Comparison of ENCODE assay signal across 10 mouse cellular contexts in the genomic region with DNA sequence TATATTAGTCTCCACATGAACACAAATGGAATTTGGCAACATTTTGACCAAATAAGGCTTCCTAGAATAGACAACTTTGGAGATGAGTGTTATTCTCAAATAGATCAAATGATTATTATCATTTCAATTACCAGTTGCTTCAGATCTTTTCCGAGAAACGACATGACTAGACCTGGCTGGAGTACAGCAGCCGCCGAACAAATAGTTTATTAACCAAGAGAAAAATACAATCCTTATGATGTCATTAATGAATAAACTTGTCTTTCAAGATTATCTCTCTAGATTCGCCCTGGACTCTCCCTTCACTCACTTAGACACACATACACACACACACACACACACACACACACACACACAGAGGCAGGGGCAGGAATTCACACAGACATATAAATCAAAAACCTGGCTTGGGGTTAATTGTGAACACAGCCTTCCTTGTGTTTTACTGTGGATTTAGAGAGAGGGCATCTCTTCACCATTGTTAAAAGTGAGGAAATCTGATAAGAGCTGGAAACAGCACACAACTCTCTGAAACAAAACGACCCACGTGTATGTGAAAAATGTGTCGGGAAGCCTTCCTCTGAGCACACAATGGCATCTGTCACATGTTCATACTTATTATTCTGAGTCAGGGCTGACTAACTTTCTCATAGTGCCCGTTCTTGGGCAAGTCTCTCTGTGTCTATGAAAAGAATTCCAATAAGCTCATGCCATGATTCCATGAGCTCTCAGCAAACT. TPM values are rescaled to one million over a fixed set of nuclear protein-coding genes. Genes with fewer than 3 reads are reported as not detected.
A peak's percentile ranks its signal among the peaks of the same experiment; 100 is the strongest.
DNase-seq lines count a peak whose midpoint lies in the region; ATAC-seq and TF ChIP-seq lines count a peak whose summit lies in the region.
"Had no signal": no experiment of that assay in that cellular context is flagged by ENCODE, and none has a peak within 500 bp of the region (broad histone marks: within the 10 kb centered on the region; RNA-seq: fewer than 3 reads in every experiment).

No protein-coding gene starts in this region.

- no peak; the same call in 1 of the 2 replicates for ATAC-seq in heart, embryonic 16.5 days (replicated peaks; ENCODE audit: extremely low read depth, insufficient read depth, low FRiP score)
- ATAC-seq in midbrain, embryonic 11.5 days (ENCODE audit: low FRiP score), result peak; percentile 66; the same call in 1 of the 2 replicates
- no peak for ATAC-seq in midbrain, embryonic 13.5 days
- peak; percentile 77 for ATAC-seq in stomach, postnatal 0 days (ENCODE audit: low FRiP score, low TSS enrichment)

- no peak overlapping the region for H3K4me3 ChIP-seq in heart, embryonic 16.5 days (ENCODE audit: low read length)
- H3K4me3 ChIP-seq in midbrain, embryonic 11.5 days (ENCODE audit: low read depth, low read length), result no peak overlapping the region
- no peak overlapping the region for H3K4me3 ChIP-seq in midbrain, embryonic 13.5 days (replicated peaks)
- H3K4me3 ChIP-seq in stomach, postnatal 0 days (ENCODE audit: low read depth, low read length), result no peak overlapping the region
- H3K4me3 ChIP-seq in left cerebral cortex, adult 2 months, result no peak overlapping the region
- H3K4me3 ChIP-seq: megakaryocyte, embryonic 14.5 days had no signal

- H3K27me3 ChIP-seq in heart, embryonic 16.5 days (ENCODE audit: control insufficient read depth, insufficient read depth, low read length), result no peaks in the 10 kb centered on the region
- H3K27me3 ChIP-seq in midbrain, embryonic 11.5 days (ENCODE audit: control insufficient read depth, insufficient read depth, low read length), result no peaks in the 10 kb centered on the region
- no peaks in the 10 kb centered on the region for H3K27me3 ChIP-seq in midbrain, embryonic 13.5 days
- no peaks in the 10 kb centered on the region for H3K27me3 ChIP-seq in stomach, postnatal 0 days (ENCODE audit: control insufficient read depth, insufficient read depth, low read length)
- H3K27me3 ChIP-seq: megakaryocyte, embryonic 14.5 days had no signal

- 53% methylated on average over 9 of the region's 9 CpGs for WGBS in heart, embryonic 16.5 days
- 51% methylated on average over 9 of the region's 9 CpGs for WGBS in midbrain, embryonic 11.5 days
- WGBS in midbrain, embryonic 13.5 days, result 39% methylated on average over 9 of the region's 9 CpGs
- 19% methylated on average over 9 of the region's 9 CpGs for WGBS in stomach, postnatal 0 days

- H3K27ac ChIP-seq in heart, embryonic 16.5 days (ENCODE audit: low read length), result peak overlapping the region; percentile 34; the same call in 1 of the 2 replicates
- no peak overlapping the region for H3K27ac ChIP-seq in midbrain, embryonic 11.5 days (ENCODE audit: low read depth, low read length)
- H3K27ac ChIP-seq in midbrain, embryonic 13.5 days, result no peak overlapping the region
- H3K27ac ChIP-seq in stomach, postnatal 0 days (replicated peaks), result peak overlapping the region; percentile 84
- no peak overlapping the region for H3K27ac ChIP-seq in left cerebral cortex, adult 2 months

- DNase-seq in heart, adult 18-20 months, result no peak
- peak; percentile 87 for DNase-seq in midbrain, embryonic 11.5 days (ENCODE audit: low spot score, missing footprints)
- peak; percentile 52 for DNase-seq in fibroblast of lung, adult 2 months (ENCODE audit: low read depth)
- DNase-seq in stomach, postnatal 0 days (ENCODE audit: low spot score), result no peak
- no peak for DNase-seq in left cerebral cortex, postnatal 36 days (ENCODE audit: low spot score in 2 of 2)
- DNase-seq in left cerebral cortex, adult 2 months (ENCODE audit: extremely low spot score in 1 of 2, low spot score in 2 of 2), result no peak
- DNase-seq: cerebellum, adult 2 months had no signal

- H3K4me1 ChIP-seq in heart, embryonic 16.5 days (ENCODE audit: control insufficient read depth, insufficient read depth, low read length), result peaks cover 12% of the 10 kb centered on the region
- H3K4me1 ChIP-seq in midbrain, embryonic 11.5 days (ENCODE audit: control insufficient read depth, insufficient read depth, low read length), result peaks cover 5% of the 10 kb centered on the region; the same call in 1 of the 2 replicates
- peaks cover 15% of the 10 kb centered on the region for H3K4me1 ChIP-seq in midbrain, embryonic 13.5 days (replicated peaks)
- peaks cover 3% of the 10 kb centered on the region; the same call in 1 of the 2 replicates for H3K4me1 ChIP-seq in stomach, postnatal 0 days (replicated peaks; ENCODE audit: control insufficient read depth, insufficient read depth)

- H3K36me3 ChIP-seq in heart, embryonic 16.5 days (ENCODE audit: control insufficient read depth, insufficient read depth), result no peaks in the 10 kb centered on the region
- H3K36me3 ChIP-seq in midbrain, embryonic 11.5 days (ENCODE audit: control insufficient read depth, insufficient read depth, low read length), result no peaks in the 10 kb centered on the region
- no peaks in the 10 kb centered on the region for H3K36me3 ChIP-seq in midbrain, embryonic 13.5 days
- H3K36me3 ChIP-seq in stomach, postnatal 0 days (ENCODE audit: control insufficient read depth, insufficient read depth, low read length), result no peaks in the 10 kb centered on the region

- TF ChIP-seq EP300 in stomach, postnatal 0 days (optimal IDR thresholded peaks at IDR 0.05), result no peak

- H3K9me3 ChIP-seq in heart, embryonic 16.5 days (replicated peaks; ENCODE audit: control insufficient read depth, low read length), result no peaks in the 10 kb centered on the region
- no peaks in the 10 kb centered on the region for H3K9me3 ChIP-seq in midbrain, embryonic 11.5 days (ENCODE audit: control insufficient read depth, low read length)
- no peaks in the 10 kb centered on the region for H3K9me3 ChIP-seq in midbrain, embryonic 13.5 days
- H3K9me3 ChIP-seq in stomach, postnatal 0 days (ENCODE audit: control insufficient read depth, low read length), result no peaks in the 10 kb centered on the region
- H3K9me3 ChIP-seq: megakaryocyte, embryonic 14.5 days had no signal

- intact Hi-C loops in left cerebral cortex, postnatal 36 days (cut with DNase I), result no loop called here
- intact Hi-C loops in left cerebral cortex, adult 2 months (cut with DNase I), result no loop called here

- H3K4me2 ChIP-seq in heart, embryonic 16.5 days (ENCODE audit: low read depth, low read length), result no peak overlapping the region
- no peak overlapping the region for H3K4me2 ChIP-seq in midbrain, embryonic 11.5 days
- no peak overlapping the region for H3K4me2 ChIP-seq in midbrain, embryonic 13.5 days (replicated peaks)
- no peak overlapping the region for H3K4me2 ChIP-seq in stomach, postnatal 0 days (replicated peaks; ENCODE audit: low read depth)

- H3K9ac ChIP-seq in heart, embryonic 16.5 days (ENCODE audit: low read length), result no peak overlapping the region
- H3K9ac ChIP-seq in midbrain, embryonic 11.5 days (ENCODE audit: low read length), result no peak overlapping the region
- H3K9ac ChIP-seq in midbrain, embryonic 13.5 days (replicated peaks), result no peak overlapping the region
- H3K9ac ChIP-seq in stomach, postnatal 0 days (ENCODE audit: low read length), result no peak overlapping the region

- no peak for TF ChIP-seq CTCF in stomach, postnatal 0 days (IDR thresholded peaks at IDR 0.05; ENCODE audit: low read depth)
- no peak for TF ChIP-seq CTCF in left cerebral cortex, adult 2 months (IDR thresholded peaks at IDR 0.05)

RNA-seq across cellular contexts. Expression of gene Arid5b, which starts 30.1 kb away (rescaled TPM):
- 19.5 and 19.6 TPM in 2 replicates for polyA plus RNA-seq in heart, embryonic 16.5 days (2015; fragmentation: Nextera tagmentation; extraction: Ambion mirVana)
- 10 to 100 TPM; 19.1 to 22.8 TPM for total RNA-seq in heart, adult 18-20 months (2021)
- 13.4 and 13.9 TPM in 2 replicates for polyA plus RNA-seq in midbrain, embryonic 11.5 days (2014; fragmentation: Nextera tagmentation; extraction: Ambion mirVana)
- 18.0 and 20.5 TPM in 2 replicates for polyA plus RNA-seq in midbrain, embryonic 13.5 days (2015; fragmentation: Nextera tagmentation; extraction: Ambion mirVana)
- 17.9 and 18.3 TPM in 2 replicates for polyA plus RNA-seq in stomach, postnatal 0 days (2015; fragmentation: Nextera tagmentation; extraction: Ambion mirVana)
- total RNA-seq in left cerebral cortex, postnatal 36 days (2021), result 10 to 100 TPM; 27.8 to 34.3 TPM
- 10 to 100 TPM; 32.3 to 38.3 TPM for total RNA-seq in left cerebral cortex, adult 2 months (2021)

Comparison
In these comparisons a context has a peak if more than half of its experiments do, and no peak if none do; other contexts are left out.
1. ATAC-seq: peak in midbrain, embryonic 11.5 days (single experiment) and stomach, postnatal 0 days (single experiment); none in heart, embryonic 16.5 days (single experiment) and midbrain, embryonic 13.5 days (single experiment).
2. H3K27ac ChIP-seq: peak in heart, embryonic 16.5 days (single experiment) and stomach, postnatal 0 days (single experiment); none in midbrain, embryonic 11.5 days (single experiment), midbrain, embryonic 13.5 days (single experiment) and left cerebral cortex, adult 2 months (single experiment).
3. DNase-seq: peak in midbrain, embryonic 11.5 days (single experiment) and fibroblast of lung, adult 2 months (single experiment); none in heart, adult 18-20 months (0 of 2), stomach, postnatal 0 days (single experiment), left cerebral cortex, postnatal 36 days (0 of 2) and left cerebral cortex, adult 2 months (0 of 2).